Mouse (Mus musculus) myocyte (in vitro differentiated cells): Measurements from ENCODE around the gene Olfr1012.

ENCODE experiments used
- MAX ChIP-seq: IDR thresholded peaks from one replicate; pipeline ENCODE4 v1.6.1; 2011; ENCODE audit warnings: low read depth, mild to moderate bottlenecking, control low read depth
- POLR2A ChIP-seq: IDR thresholded peaks from one replicate; pipeline ENCODE4 v1.6.1; 2011; ENCODE audit warnings: low read depth, mild to moderate bottlenecking, control low read depth, moderate library complexity; ENCODE audit not compliant: insufficient read length
- TCF12 ChIP-seq: IDR thresholded peaks from one replicate; pipeline ENCODE4 v1.6.1; 2011; ENCODE audit warnings: mild to moderate bottlenecking, control low read depth; ENCODE audit not compliant: poor library complexity, insufficient read depth, severe bottlenecking
- USF1 ChIP-seq: IDR thresholded peaks from one replicate; pipeline ENCODE4 v1.6.1; 2011; ENCODE audit warnings: low read depth, mild to moderate bottlenecking, control low read depth, moderate library complexity

DNA sequence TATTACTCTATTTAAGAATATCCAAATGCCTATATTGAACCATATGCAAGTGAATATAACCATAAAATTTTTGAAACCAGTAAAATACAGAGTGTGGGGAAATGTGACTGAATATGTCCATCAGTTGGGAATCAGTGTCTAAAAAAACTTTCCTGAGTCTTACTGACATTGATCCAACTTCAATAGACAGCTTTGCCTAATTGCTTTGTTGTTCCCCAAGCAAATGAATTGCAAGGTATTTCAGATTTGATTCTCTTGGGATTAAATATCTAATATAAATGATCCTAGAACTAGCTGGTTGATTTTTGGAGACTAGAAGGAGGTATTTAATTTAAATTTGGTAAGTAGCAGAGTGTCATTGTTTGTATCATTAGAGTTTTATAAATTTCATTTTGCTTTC, 9.8 kb upstream of the Olfr1012 start, which contains the start of gene Olfr1014:
- TF ChIP-seq POLR2A = no peak
- no peak for TF ChIP-seq MAX
- TF ChIP-seq USF1 = no peak
- TF ChIP-seq TCF12 = no peak
